Mouse (Mus musculus) G1E (cell line): ENCODE results near the gene Trpv1. TPM values are rescaled to one million over a fixed set of nuclear protein-coding genes. Genes with fewer than 3 reads are reported as not detected.

Source experiments
- ATAC-seq: 2 replicates; pipeline ENCODE4 v1.8.0; 2016; ENCODE audit warnings: mild to moderate bottlenecking; ENCODE audit not compliant: insufficient number of reproducible peaks, poor library complexity, low FRiP score, severe bottlenecking; ENCODE audit errors: extremely low read depth
- DNase-seq: peaks from one replicate; pipeline ENCODE4 v3.0.0; 2012; ENCODE audit warnings: low spot score
- H3K27me3 ChIP-seq: 2 replicates; pipeline ENCODE4 v1.6.1; 2012; ENCODE audit warnings: mild to moderate bottlenecking, low read length, inconsistent platforms; ENCODE audit not compliant: insufficient read depth
- H3K36me3 ChIP-seq: replicated peaks from 2 replicates; pipeline ENCODE3; 2012; ENCODE audit warnings: mild to moderate bottlenecking, inconsistent platforms
- H3K4me1 ChIP-seq: 2 replicates; pipeline ENCODE4 v1.6.1; 2012; ENCODE audit warnings: low read depth, low read length, inconsistent platforms, mixed read lengths; ENCODE audit not compliant: insufficient read depth
- H3K4me3 ChIP-seq: 2 replicates; pipeline ENCODE4 v1.5.1; 2012; ENCODE audit warnings: low read depth, mild to moderate bottlenecking, inconsistent platforms, low read length, moderate library complexity, mixed read lengths
- H3K9me3 ChIP-seq: replicated peaks from 2 replicates; pipeline ENCODE4 v1.6.1; 2012; ENCODE audit warnings: inconsistent platforms
- CTCF ChIP-seq: IDR thresholded peaks from 2 replicates; pipeline ENCODE4 v1.5.1; 2012; ENCODE audit warnings: low read depth, low read length, inconsistent platforms, mixed read lengths
- GATA1 ChIP-seq: IDR thresholded peaks from 2 replicates; pipeline ENCODE4 v1.6.1; 2012; ENCODE audit warnings: borderline replicate concordance, low read length, inconsistent platforms, mixed read lengths
- GATA2 ChIP-seq: IDR thresholded peaks from 2 replicates; pipeline ENCODE4 v1.6.1; 2012; ENCODE audit warnings: low read depth, low read length, inconsistent platforms, borderline replicate concordance
- POLR2AphosphoS5 ChIP-seq: IDR thresholded peaks from 2 replicates; pipeline ENCODE4 v1.6.1; 2012; ENCODE audit warnings: low read depth, low read length, inconsistent platforms; ENCODE audit not compliant: insufficient replicate concordance
- TAL1 ChIP-seq: conservative IDR thresholded peaks from 2 replicates; pipeline ENCODE4 v1.6.1; 2012; ENCODE audit warnings: low read depth, low read length, inconsistent platforms, mixed read lengths
- polyA plus RNA-seq: library from polyadenylated mRNA; stranded (reverse); fragments of >175 nt; gene quantifications from 2 replicates; pipeline ENCODE4 v1.2.3, GENCODE M21; 2012
- total RNA-seq, 2 experiments: library from RNA; stranded (forward) in 1 of 2; stranded (reverse) in 1 of 2; fragments of 200-1000 nt in 1 of 2; fragments of >200 nt in 1 of 2; fragmentation: Nextera tagmentation in 1 of 2; gene quantifications; 2 replicates each; pipeline ENCODE4 v1.2.3; 2014 to 2017

The Trpv1 gene
- total and polyA plus RNA-seq, 3 experiments, result not detected

GRCm38 (mm10) chr11:73228881-73229280, 5.2 kb upstream of the Trpv1 start:
- Histone ChIP-seq H3K36me3 (no peaks in the 10 kb centered on the region), H3K27me3 (peaks cover 2% of the 10 kb centered on the region; the same call in 1 of the 2 replicates), H3K9me3 (no peaks in the 10 kb centered on the region), H3K4me3 (no peak overlapping the region), H3K4me1 (no peaks in the 10 kb centered on the region; the same call in 1 of the 2 replicates)
- ATAC-seq (no peak), DNase-seq (no peak)
- TF ChIP-seq GATA1 (no peak), GATA2 (no peak), POLR2AphosphoS5 (no peak), TAL1 (no peak), CTCF (no peak)

GRCm38 (mm10) chr11:73230081-73230480, 4.0 kb upstream of the Trpv1 start:
- no peaks in the 10 kb centered on the region for H3K4me1 ChIP-seq
- H3K27me3 ChIP-seq, result peaks cover 7% of the 10 kb centered on the region; the same call in 1 of the 2 replicates
- no peak overlapping the region for H3K4me3 ChIP-seq
- H3K36me3 ChIP-seq, result no peaks in the 10 kb centered on the region
- DNase-seq (no peak), ATAC-seq (no peak)
- H3K9me3 ChIP-seq, result no peaks in the 10 kb centered on the region
- no peak for TF ChIP-seq GATA1
- no peak for TF ChIP-seq CTCF
- no peak for TF ChIP-seq GATA2
- TF ChIP-seq TAL1, result no peak
- no peak for TF ChIP-seq POLR2AphosphoS5

- DNase-seq, result no peak
- TF ChIP-seq TAL1 (no peak), GATA1 (no peak), CTCF (no peak), POLR2AphosphoS5 (no peak), GATA2 (no peak)
These were observed 1.6 kb upstream of the Trpv1 start for GRCm38 (mm10) chr11:73232513-73232912.

GRCm38 (mm10) chr11:73235990-73236701, 2.1 kb downstream of the Trpv1 start:
- Histone ChIP-seq H3K36me3 (no peaks in the 10 kb centered on the region), H3K4me3 (no peak overlapping the region), H3K27me3 (peaks cover 21% of the 10 kb centered on the region), H3K9me3 (no peaks in the 10 kb centered on the region), H3K4me1 (no peaks in the 10 kb centered on the region)
- no peak for ATAC-seq
- TF ChIP-seq CTCF, result no peak
- no peak for TF ChIP-seq GATA1
- TF ChIP-seq POLR2AphosphoS5, result no peak
- no peak for TF ChIP-seq GATA2
- no peak for TF ChIP-seq TAL1
- no peak for DNase-seq

More at GRCm38 (mm10) chr11:73232513-73232912, 1.6 kb upstream of the Trpv1 start:
- no peaks in the 10 kb centered on the region for H3K4me1 ChIP-seq
- H3K27me3 ChIP-seq, result peaks cover 7% of the 10 kb centered on the region; the same call in 1 of the 2 replicates
- no peak overlapping the region for H3K4me3 ChIP-seq
- no peaks in the 10 kb centered on the region for H3K36me3 ChIP-seq
- ATAC-seq, result no peak
- no peaks in the 10 kb centered on the region for H3K9me3 ChIP-seq

GRCm38 (mm10) chr11:73236731-73237130, 2.6 kb downstream of the Trpv1 start:
- Histone ChIP-seq H3K27me3 (peaks cover 21% of the 10 kb centered on the region), H3K4me3 (no peak overlapping the region), H3K4me1 (no peaks in the 10 kb centered on the region), H3K9me3 (no peaks in the 10 kb centered on the region), H3K36me3 (no peaks in the 10 kb centered on the region)
- DNase-seq (no peak), ATAC-seq (no peak)
- TF ChIP-seq GATA2, result no peak
- TF ChIP-seq CTCF, result no peak
- no peak for TF ChIP-seq GATA1
- no peak for TF ChIP-seq TAL1
- TF ChIP-seq POLR2AphosphoS5, result no peak

- H3K4me3 ChIP-seq, result no peak overlapping the region
- H3K36me3 ChIP-seq, result no peaks in the 10 kb centered on the region
- no peaks in the 10 kb centered on the region for H3K4me1 ChIP-seq
- ATAC-seq, result no peak
- no peak for DNase-seq
- no peaks in the 10 kb centered on the region for H3K9me3 ChIP-seq
- no peak for TF ChIP-seq GATA1
- no peak for TF ChIP-seq CTCF
- no peak for TF ChIP-seq POLR2AphosphoS5
- TF ChIP-seq GATA2, result no peak
- TF ChIP-seq TAL1, result no peak
- peaks cover 16% of the 10 kb centered on the region for H3K27me3 ChIP-seq
These were observed 8.1 kb downstream of the Trpv1 start for GRCm38 (mm10) chr11:73242199-73242598.

GRCm38 (mm10) chr11:73242777-73243176, 8.7 kb downstream of the Trpv1 start:
- Histone ChIP-seq H3K4me1 (no peaks in the 10 kb centered on the region), H3K27me3 (peaks cover 16% of the 10 kb centered on the region), H3K36me3 (no peaks in the 10 kb centered on the region), H3K9me3 (no peaks in the 10 kb centered on the region), H3K4me3 (no peak overlapping the region)
- ATAC-seq (no peak), DNase-seq (no peak)
- TF ChIP-seq GATA1 (no peak), GATA2 (no peak), TAL1 (no peak), POLR2AphosphoS5 (no peak), CTCF (no peak)
